Mouse (Mus musculus): Measurements from ENCODE around the gene Rccd1. TPM values are rescaled to one million over a fixed set of nuclear protein-coding genes. Genes with fewer than 3 reads are reported as not detected.
A peak's percentile ranks its signal among the peaks of the same experiment; 100 is the strongest.

Gene Rccd1
- polyA plus RNA-seq, 1 experiment = 7.2 TPM

GRCm38 (mm10) chr7:80268897-80269750, 55.1 kb downstream of the Rccd1 start, which contains the start of gene Vps33b:
Gene Vps33b, plus strand, starts transcription at chr7:80269649.
- Histone ChIP-seq H3K4me1 (ENCODE audit: control insufficient read depth, insufficient read depth, insufficient read length, low read length) (peaks cover 8% of the 10 kb centered on the region; the same call in 1 of the 2 replicates), H3K27ac (replicated peaks; ENCODE audit: low read depth, low read length) (peak within 1 kb of the TSS; percentile 88), H3K4me3 (ENCODE audit: insufficient read depth, low read depth, low read length) (peak within 1 kb of the TSS; percentile 89)

GRCm38 (mm10) chr7:80267764-80268163, 56.5 kb downstream of the Rccd1 start:
- Histone ChIP-seq H3K27ac (replicated peaks; ENCODE audit: low read depth, low read length) (no peak overlapping the region), H3K4me1 (ENCODE audit: control insufficient read depth, insufficient read depth, insufficient read length, low read length) (peaks cover 8% of the 10 kb centered on the region; the same call in 1 of the 2 replicates), H3K4me3 (ENCODE audit: insufficient read depth, low read depth, low read length) (no peak overlapping the region)

- Histone ChIP-seq H3K4me3 (ENCODE audit: insufficient read depth, low read depth, low read length) (no peak overlapping the region), H3K27ac (replicated peaks; ENCODE audit: low read depth, low read length) (no peak overlapping the region)
Measured at GRCm38 (mm10) chr7:80264606-80265005, 59.6 kb downstream of the Rccd1 start.

GRCm38 (mm10) chr7:80261372-80261990, 62.8 kb downstream of the Rccd1 start:
- Histone ChIP-seq H3K4me1 (ENCODE audit: control insufficient read depth, insufficient read depth, insufficient read length, low read length) (0 out of 2 replicates have a peak, but pooled peaks cover 7% of the 10 kb centered on the region), H3K27ac (replicated peaks; ENCODE audit: low read depth, low read length) (peak overlapping the region; percentile 61), H3K4me3 (ENCODE audit: insufficient read depth, low read depth, low read length) (peak overlapping the region; percentile 69)

More at GRCm38 (mm10) chr7:80264606-80265005, 59.6 kb downstream of the Rccd1 start:
- H3K4me1 ChIP-seq (ENCODE audit: control insufficient read depth, insufficient read depth, insufficient read length, low read length) = peaks cover 10% of the 10 kb centered on the region; the same call in 1 of the 2 replicates

- Histone ChIP-seq H3K27ac (replicated peaks; ENCODE audit: low read depth, low read length) (peak within 1 kb of the TSS; percentile 61), H3K4me3 (ENCODE audit: insufficient read depth, low read depth, low read length) (peak within 1 kb of the TSS; percentile 69), H3K4me1 (ENCODE audit: control insufficient read depth, insufficient read depth, insufficient read length, low read length) (0 out of 2 replicates have a peak, but pooled peaks cover 7% of the 10 kb centered on the region)
Measured at GRCm38 (mm10) chr7:80260625-80261371, 63.5 kb downstream of the Rccd1 start, which contains the start of gene Ngrn. Gene Ngrn, plus strand, starts transcription at chr7:80261215.

- H3K4me3 ChIP-seq (ENCODE audit: insufficient read depth, low read depth, low read length) = no peak overlapping the region
- 0 out of 2 replicates have a peak, but pooled peaks cover 7% of the 10 kb centered on the region for H3K4me1 ChIP-seq (ENCODE audit: control insufficient read depth, insufficient read depth, insufficient read length, low read length)
Measured at GRCm38 (mm10) chr7:80257706-80258105, 66.5 kb downstream of the Rccd1 start.

GRCm38 (mm10) chr7:80255981-80256380, 68.3 kb downstream of the Rccd1 start:
- Histone ChIP-seq H3K4me1 (ENCODE audit: control insufficient read depth, insufficient read depth, insufficient read length, low read length) (0 out of 2 replicates have a peak, but pooled peaks cover 5% of the 10 kb centered on the region), H3K27ac (replicated peaks; ENCODE audit: low read depth, low read length) (no peak overlapping the region), H3K4me3 (ENCODE audit: insufficient read depth, low read depth, low read length) (no peak overlapping the region)

More at GRCm38 (mm10) chr7:80257706-80258105, 66.5 kb downstream of the Rccd1 start:
- H3K27ac ChIP-seq (replicated peaks; ENCODE audit: low read depth, low read length) = no peak overlapping the region

- H3K27ac ChIP-seq (replicated peaks; ENCODE audit: low read depth, low read length) = no peak overlapping the region
- H3K4me3 ChIP-seq (ENCODE audit: insufficient read depth, low read depth, low read length) = no peak overlapping the region
- no peaks in the 10 kb centered on the region for H3K4me1 ChIP-seq (ENCODE audit: control insufficient read depth, insufficient read depth, insufficient read length, low read length)
Measured at GRCm38 (mm10) chr7:80252886-80253285, 71.4 kb downstream of the Rccd1 start.

- no peaks in the 10 kb centered on the region for H3K4me1 ChIP-seq (ENCODE audit: control insufficient read depth, insufficient read depth, insufficient read length, low read length)
- H3K4me3 ChIP-seq (ENCODE audit: insufficient read depth, low read depth, low read length) = no peak overlapping the region
- no peak overlapping the region for H3K27ac ChIP-seq (replicated peaks; ENCODE audit: low read depth, low read length)
Measured at GRCm38 (mm10) chr7:80252437-80252836, 71.8 kb downstream of the Rccd1 start.

- Histone ChIP-seq H3K4me1 (ENCODE audit: control insufficient read depth, insufficient read depth, insufficient read length, low read length) (no peaks in the 10 kb centered on the region), H3K4me3 (ENCODE audit: insufficient read depth, low read depth, low read length) (peak overlapping the region; percentile 8; the same call in 1 of the 2 replicates), H3K27ac (replicated peaks; ENCODE audit: low read depth, low read length) (no peak overlapping the region)
Measured at GRCm38 (mm10) chr7:80246859-80247258, 77.4 kb downstream of the Rccd1 start.

GRCm38 (mm10) chr7:80246148-80246721, 78.0 kb downstream of the Rccd1 start, which contains the start of gene Ttll13:
Gene Ttll13, plus strand, starts transcription at chr7:80246376.
- H3K27ac ChIP-seq (replicated peaks; ENCODE audit: low read depth, low read length) = peak within 1 kb of the TSS; percentile 59
- H3K4me1 ChIP-seq (ENCODE audit: control insufficient read depth, insufficient read depth, insufficient read length, low read length) = no peaks in the 10 kb centered on the region
- peak within 1 kb of the TSS; percentile 73 for H3K4me3 ChIP-seq (ENCODE audit: insufficient read depth, low read depth, low read length)

GRCm38 (mm10) chr7:80244851-80245250, 79.4 kb downstream of the Rccd1 start:
- Histone ChIP-seq H3K4me1 (ENCODE audit: control insufficient read depth, insufficient read depth, insufficient read length, low read length) (no peaks in the 10 kb centered on the region), H3K27ac (replicated peaks; ENCODE audit: low read depth, low read length) (no peak overlapping the region), H3K4me3 (ENCODE audit: insufficient read depth, low read depth, low read length) (no peak overlapping the region)
